Mouse (Mus musculus) liver, embryonic 12.5 days (tissue): ENCODE results near the gene Bend7. TPM values are rescaled to one million over a fixed set of nuclear protein-coding genes. Genes with fewer than 3 reads are reported as not detected.

ENCODE experiments used
- ATAC-seq: fragments of 200-750 bp; cut with Nextera tagmentation; 2 replicates; pipeline ENCODE4 v1.8.0; 2017; ENCODE audit warnings: moderate number of reproducible peaks, mild to moderate bottlenecking, moderate library complexity
- H3K27ac ChIP-seq: fragments of 300-500 bp; sonication (generic); 2 replicates; pipeline ENCODE4 v1.5.1; 2016; ENCODE audit warnings: mild to moderate bottlenecking
- H3K27me3 ChIP-seq: fragments of 300-500 bp; sonication (generic); replicated peaks from 2 replicates; pipeline ENCODE4 v1.6.1; 2016; ENCODE audit warnings: mild to moderate bottlenecking, moderate library complexity
- H3K36me3 ChIP-seq: fragments of 300-500 bp; sonication (generic); 2 replicates; pipeline ENCODE4 v1.6.1; 2016; ENCODE audit warnings: mild to moderate bottlenecking, moderate library complexity
- H3K4me1 ChIP-seq: fragments of 300-500 bp; sonication (generic); 2 replicates; pipeline ENCODE4 v1.6.1; 2016
- H3K4me2 ChIP-seq: fragments of 300-500 bp; sonication (generic); 2 replicates; pipeline ENCODE4 v1.6.1; 2016; ENCODE audit warnings: mild to moderate bottlenecking, moderate library complexity
- H3K4me3 ChIP-seq: fragments of 300-500 bp; sonication (generic); 2 replicates; pipeline ENCODE4 v1.5.1; 2016; ENCODE audit warnings: mild to moderate bottlenecking, moderate library complexity
- H3K9ac ChIP-seq: fragments of 300-500 bp; sonication (generic); 2 replicates; pipeline ENCODE4 v1.6.1; 2016; ENCODE audit warnings: mild to moderate bottlenecking, moderate library complexity
- H3K9me3 ChIP-seq: fragments of 300-500 bp; sonication (generic); replicated peaks from 2 replicates; pipeline ENCODE4 v1.6.1; 2016; ENCODE audit warnings: mild to moderate bottlenecking, moderate library complexity
- WGBS: fragments of 180-500 bp; shearing (Covaris S2); methylation state at CpG from one replicate; pipeline ENCODE4 v1.1.7; 2016; ENCODE audit not compliant: insufficient replicate concordance; 5-methylcytosine and 5-hydroxymethylcytosine counted together
- polyA plus RNA-seq: library from polyadenylated mRNA; unstranded; fragments of >200 nt; fragmentation: Nextera tagmentation; extraction: Ambion mirVana; gene quantifications from 2 replicates; pipeline ENCODE4 v1.2.1, GENCODE M21; 2016

Bend7 gene
- polyA plus RNA-seq, 1 experiment from 2014 or later = 1.7 TPM

GRCm38 (mm10) chr2:4784012-4784411 is 66.4 kb downstream of the Bend7 start:
- no peaks in the 10 kb centered on the region for H3K36me3 ChIP-seq
- WGBS = 54% methylated on average over 8 of the region's 8 CpGs
- H3K4me1 ChIP-seq = no peaks in the 10 kb centered on the region
- H3K27me3 ChIP-seq = no peaks in the 10 kb centered on the region
- H3K9me3 ChIP-seq = no peaks in the 10 kb centered on the region
- no peak overlapping the region for H3K27ac ChIP-seq
- no peak overlapping the region for H3K9ac ChIP-seq
- no peak for ATAC-seq
- H3K4me3 ChIP-seq = no peak overlapping the region
- no peak overlapping the region for H3K4me2 ChIP-seq

- Histone ChIP-seq H3K27ac (no peak overlapping the region), H3K4me2 (no peak overlapping the region), H3K4me3 (no peak overlapping the region), H3K9me3 (no peaks in the 10 kb centered on the region), H3K4me1 (no peaks in the 10 kb centered on the region), H3K9ac (no peak overlapping the region), H3K36me3 (no peaks in the 10 kb centered on the region), H3K27me3 (no peaks in the 10 kb centered on the region)
- ATAC-seq = no peak
- 73% methylated on average over 6 of the region's 6 CpGs for WGBS
Observed at GRCm38 (mm10) chr2:4785016-4785415, 67.4 kb downstream of the Bend7 start.

DNA sequence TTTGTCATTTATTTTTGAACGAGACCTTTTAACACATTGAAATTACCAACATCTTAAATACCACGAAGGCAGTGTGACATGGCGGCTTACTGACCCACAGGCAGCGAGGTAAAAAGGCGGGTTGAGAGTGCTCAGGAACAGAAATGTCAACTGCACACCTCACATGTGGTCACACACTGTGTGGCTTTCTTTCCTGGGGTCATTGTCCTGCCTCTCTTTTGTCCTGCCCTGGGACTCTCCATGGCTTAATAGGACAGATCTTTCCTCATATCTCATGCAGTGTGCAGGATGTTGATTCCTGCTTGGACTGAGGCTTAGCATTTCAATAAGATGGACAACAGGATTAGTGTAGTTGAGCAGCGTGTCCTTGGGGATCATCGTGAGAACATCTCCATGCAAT is 69.6 kb downstream of the Bend7 start:
- no peak overlapping the region for H3K9ac ChIP-seq
- H3K36me3 ChIP-seq = no peaks in the 10 kb centered on the region
- H3K27me3 ChIP-seq = no peaks in the 10 kb centered on the region
- no peaks in the 10 kb centered on the region for H3K4me1 ChIP-seq
- H3K4me3 ChIP-seq = no peak overlapping the region
- 69% methylated on average over 7 of the region's 7 CpGs for WGBS
- no peak for ATAC-seq
- H3K9me3 ChIP-seq = no peaks in the 10 kb centered on the region
- H3K27ac ChIP-seq = no peak overlapping the region
- H3K4me2 ChIP-seq = no peak overlapping the region

GRCm38 (mm10) chr2:4791646-4792045 is 74.0 kb downstream of the Bend7 start:
- Histone ChIP-seq H3K27ac (no peak overlapping the region), H3K36me3 (no peaks in the 10 kb centered on the region), H3K9me3 (no peaks in the 10 kb centered on the region), H3K4me2 (no peak overlapping the region), H3K9ac (no peak overlapping the region), H3K4me1 (no peaks in the 10 kb centered on the region), H3K4me3 (no peak overlapping the region), H3K27me3 (no peaks in the 10 kb centered on the region)
- ATAC-seq = no peak
- 62% methylated on average over 8 of the region's 8 CpGs for WGBS

- H3K4me3 ChIP-seq = no peak overlapping the region
- no peaks in the 10 kb centered on the region for H3K4me1 ChIP-seq
- no peaks in the 10 kb centered on the region for H3K36me3 ChIP-seq
- H3K27ac ChIP-seq = no peak overlapping the region
- H3K4me2 ChIP-seq = no peak overlapping the region
- no peaks in the 10 kb centered on the region for H3K27me3 ChIP-seq
- 69% methylated on average over 4 of the region's 4 CpGs for WGBS
- H3K9me3 ChIP-seq = no peaks in the 10 kb centered on the region
- H3K9ac ChIP-seq = no peak overlapping the region
- no peak for ATAC-seq
Observed at GRCm38 (mm10) chr2:4792554-4792953, 74.9 kb downstream of the Bend7 start.

DNA sequence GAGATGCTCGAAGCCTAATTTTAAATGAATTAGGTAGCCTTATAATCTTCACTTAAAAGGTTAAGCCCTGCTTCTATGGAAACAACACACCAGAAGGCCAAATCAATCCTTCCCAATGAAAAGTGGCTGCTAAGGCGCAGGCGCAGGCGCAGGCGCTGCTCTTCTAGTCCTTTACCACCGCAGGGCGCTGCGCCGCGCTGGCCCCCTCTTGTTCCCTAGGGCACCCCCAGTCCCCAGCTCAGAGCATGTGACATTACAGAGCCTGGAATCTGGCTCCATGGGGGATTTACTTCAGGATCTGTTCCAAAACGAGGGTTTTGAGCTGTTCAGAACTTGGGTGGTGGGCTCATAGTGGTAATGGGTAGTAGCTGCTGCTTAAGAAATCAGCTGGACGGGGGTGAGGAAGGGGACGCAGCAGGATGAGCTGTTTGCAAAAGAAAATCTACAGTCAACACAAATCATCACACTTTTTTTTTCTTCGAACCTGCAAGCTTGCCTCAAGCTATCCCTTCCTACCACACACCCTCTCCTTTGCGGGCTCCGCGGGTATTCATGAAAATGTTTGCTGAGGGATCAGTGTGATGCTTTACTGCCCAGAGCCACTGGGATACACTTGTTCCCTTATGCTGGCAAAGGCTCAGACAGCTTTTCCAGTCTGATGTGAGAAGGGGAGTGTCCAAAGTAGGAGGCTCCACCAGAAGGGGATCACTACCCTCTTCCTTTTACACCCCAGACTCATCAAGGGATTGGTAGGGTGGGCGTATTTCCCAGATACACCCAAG is 85.0 kb downstream of the Bend7 start:
- no peak overlapping the region for H3K4me3 ChIP-seq
- no peaks in the 10 kb centered on the region for H3K4me1 ChIP-seq
- peaks cover 14% of the 10 kb centered on the region for H3K27me3 ChIP-seq
- H3K36me3 ChIP-seq = no peaks in the 10 kb centered on the region
- H3K9ac ChIP-seq = no peak overlapping the region
- H3K27ac ChIP-seq = no peak overlapping the region
- no peaks in the 10 kb centered on the region for H3K9me3 ChIP-seq
- 43% methylated on average over 18 of the region's 18 CpGs for WGBS
- H3K4me2 ChIP-seq = no peak overlapping the region
- ATAC-seq = no peak

DNA sequence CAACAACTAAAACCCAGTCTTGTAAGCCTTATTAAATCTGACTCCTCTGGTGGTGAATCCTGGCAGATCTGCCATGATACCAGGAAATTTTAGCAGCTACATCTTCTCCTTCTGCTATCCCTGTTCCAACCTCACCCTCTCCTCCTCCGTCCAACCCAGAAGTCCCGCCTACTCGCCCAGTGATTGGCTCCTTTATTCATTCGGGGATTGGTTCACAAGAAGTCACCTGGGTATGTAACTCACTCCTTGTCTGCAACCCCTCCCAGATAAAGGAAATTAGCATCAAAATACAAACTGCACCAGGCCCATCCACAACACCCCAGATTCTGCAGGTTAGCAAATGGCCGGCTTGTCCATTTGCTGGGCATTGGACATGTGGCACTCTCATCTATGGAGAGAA is 98.7 kb downstream of the Bend7 start:
- WGBS = 38% methylated on average over 5 of the region's 5 CpGs
- H3K27ac ChIP-seq = no peak overlapping the region
- ATAC-seq = no peak
- H3K4me3 ChIP-seq = no peak overlapping the region
- peaks cover 29% of the 10 kb centered on the region for H3K27me3 ChIP-seq
- H3K9ac ChIP-seq = no peak overlapping the region
- H3K36me3 ChIP-seq = no peaks in the 10 kb centered on the region
- no peaks in the 10 kb centered on the region for H3K4me1 ChIP-seq
- no peak overlapping the region for H3K4me2 ChIP-seq
- H3K9me3 ChIP-seq = no peaks in the 10 kb centered on the region

DNA sequence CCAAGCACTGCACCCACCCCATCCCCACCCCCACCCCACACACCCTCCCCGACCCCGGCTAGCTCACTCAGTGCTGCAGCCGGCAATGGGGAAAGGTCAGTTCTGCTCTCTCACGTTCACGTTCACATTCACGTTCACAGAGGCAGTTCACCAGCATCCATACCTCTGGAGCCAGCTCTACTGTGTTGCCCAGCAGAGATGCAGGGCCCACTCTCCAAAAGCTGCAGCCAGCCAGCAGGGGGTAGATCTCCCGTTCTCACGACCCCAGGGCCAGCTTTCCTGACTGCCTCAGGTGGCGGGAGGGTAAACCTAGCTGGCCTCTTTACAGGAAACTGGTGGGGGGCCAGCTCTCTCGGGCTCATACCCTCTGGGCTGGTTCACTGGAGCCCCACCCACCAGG is 100.0 kb downstream of the Bend7 start:
- WGBS = 5% methylated on average over 10 of the region's 10 CpGs
- no peak for ATAC-seq

GRCm38 (mm10) chr2:4820230-4820629 is 102.6 kb downstream of the Bend7 start:
- no peak overlapping the region for H3K27ac ChIP-seq
- peaks cover 34% of the 10 kb centered on the region for H3K27me3 ChIP-seq
- no peak overlapping the region for H3K9ac ChIP-seq
- no peaks in the 10 kb centered on the region for H3K9me3 ChIP-seq
- no peak for ATAC-seq
- 68% methylated on average over 3 of the region's 3 CpGs for WGBS
- H3K4me1 ChIP-seq = no peaks in the 10 kb centered on the region
- no peak overlapping the region for H3K4me3 ChIP-seq
- no peaks in the 10 kb centered on the region for H3K36me3 ChIP-seq
- H3K4me2 ChIP-seq = no peak overlapping the region

More for the DNA sequence above, 100.0 kb downstream of the Bend7 start:
- no peak overlapping the region for H3K4me2 ChIP-seq
- peaks cover 29% of the 10 kb centered on the region for H3K27me3 ChIP-seq
- no peak overlapping the region for H3K9ac ChIP-seq
- no peak overlapping the region for H3K27ac ChIP-seq
- no peaks in the 10 kb centered on the region for H3K4me1 ChIP-seq
- no peaks in the 10 kb centered on the region for H3K9me3 ChIP-seq
- no peaks in the 10 kb centered on the region for H3K36me3 ChIP-seq
- H3K4me3 ChIP-seq = no peak overlapping the region

DNA sequence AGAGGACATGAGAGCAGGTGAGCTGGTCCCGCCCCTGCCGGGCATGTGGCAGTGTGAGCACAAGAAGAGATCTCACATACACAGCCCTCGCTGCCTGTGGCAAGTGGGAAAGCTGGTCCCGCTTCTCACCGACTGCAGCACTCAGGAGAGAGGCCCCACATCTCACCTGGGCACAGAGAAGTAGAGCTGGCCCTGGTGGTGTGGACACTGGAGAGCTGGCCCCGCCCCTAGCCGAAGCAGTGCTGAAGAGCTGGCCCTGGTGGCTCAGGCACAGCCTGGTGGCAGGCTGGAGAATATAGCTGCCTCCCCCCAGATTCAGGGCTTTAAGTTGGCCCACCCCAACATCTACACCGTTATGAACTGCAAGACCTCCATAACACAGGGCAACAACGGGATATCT is 106.4 kb downstream of the Bend7 start:
- Histone ChIP-seq H3K4me2 (no peak overlapping the region), H3K27ac (no peak overlapping the region), H3K9ac (no peak overlapping the region), H3K4me1 (no peaks in the 10 kb centered on the region; the same call in 1 of the 2 replicates), H3K36me3 (no peaks in the 10 kb centered on the region), H3K4me3 (no peak overlapping the region), H3K9me3 (no peaks in the 10 kb centered on the region), H3K27me3 (0 out of 2 replicates have a peak, but pooled peaks cover 9% of the 10 kb centered on the region)
- WGBS = 53% methylated on average over 9 of the region's 9 CpGs
- ATAC-seq = no peak

DNA sequence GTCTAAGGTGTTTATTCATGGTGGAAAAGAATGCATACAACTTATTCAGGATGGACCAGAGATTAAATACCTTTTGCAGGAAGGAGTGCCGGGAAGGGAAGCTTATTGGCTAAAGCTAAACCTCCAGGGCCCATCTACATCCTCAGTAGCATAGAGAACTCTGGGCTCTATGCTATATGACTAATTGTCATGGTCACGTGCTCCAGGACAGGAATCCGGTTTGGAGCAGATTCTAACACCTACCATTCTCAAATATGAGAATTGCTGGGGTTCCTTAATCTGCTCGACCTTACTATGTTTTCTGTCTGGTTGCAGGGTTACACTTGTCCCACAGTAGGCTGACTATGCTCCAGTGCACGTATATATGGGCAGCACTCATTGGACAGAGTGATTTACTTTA is 110.4 kb downstream of the Bend7 start:
- Histone ChIP-seq H3K4me1 (peaks cover 21% of the 10 kb centered on the region), H3K36me3 (no peaks in the 10 kb centered on the region), H3K4me2 (no peak overlapping the region), H3K27me3 (peaks cover 9% of the 10 kb centered on the region; the same call in 1 of the 2 replicates), H3K9me3 (no peaks in the 10 kb centered on the region), H3K27ac (no peak overlapping the region), H3K4me3 (no peak overlapping the region), H3K9ac (no peak overlapping the region)
- no peak for ATAC-seq
- 63% methylated on average over 5 of the region's 5 CpGs for WGBS

GRCm38 (mm10) chr2:4828446-4828997 is 110.9 kb downstream of the Bend7 start:
- Histone ChIP-seq H3K27ac (no peak overlapping the region), H3K9me3 (no peaks in the 10 kb centered on the region), H3K4me1 (peaks cover 21% of the 10 kb centered on the region), H3K4me3 (no peak overlapping the region), H3K27me3 (peaks cover 9% of the 10 kb centered on the region; the same call in 1 of the 2 replicates), H3K36me3 (no peaks in the 10 kb centered on the region), H3K9ac (no peak overlapping the region), H3K4me2 (no peak overlapping the region)
- no peak for ATAC-seq
- 65% methylated on average over 6 of the region's 6 CpGs for WGBS
